Mouse (Mus musculus) intestine, embryonic 14.5 days (tissue): ENCODE measurements around the gene Ces2h. TPM values are rescaled to one million over a fixed set of nuclear protein-coding genes. Genes with fewer than 3 reads are reported as not detected.

Source experiments
- ATAC-seq: fragments of 200-750 bp; cut with Nextera tagmentation; replicated peaks from 2 replicates; pipeline ENCODE4 v1.8.0; 2017; ENCODE audit warnings: low read depth, moderate number of reproducible peaks, moderate TSS enrichment, moderate library complexity; ENCODE audit not compliant: low FRiP score, low TSS enrichment
- DNase-seq: peaks from one replicate; pipeline ENCODE4 v3.0.0-alpha.2; 2018; ENCODE audit warnings: low spot score
- H3K27ac ChIP-seq: fragments of 300-500 bp; sonication (generic); 2 replicates; pipeline ENCODE4 v1.5.1; 2014; ENCODE audit warnings: low read depth, mild to moderate bottlenecking, control low read depth
- H3K27me3 ChIP-seq: fragments of 300-500 bp; sonication (generic); replicated peaks from 2 replicates; pipeline ENCODE4 v1.6.1; 2014; ENCODE audit warnings: low read length, control low read depth; ENCODE audit not compliant: control insufficient read depth, insufficient read depth
- H3K36me3 ChIP-seq: fragments of 300-500 bp; sonication (generic); 2 replicates; pipeline ENCODE4 v1.6.1; 2014; ENCODE audit warnings: low read length, control low read depth; ENCODE audit not compliant: control insufficient read depth, insufficient read depth
- H3K4me1 ChIP-seq: fragments of 300-500 bp; sonication (generic); replicated peaks from 2 replicates; pipeline ENCODE4 v1.6.1; 2014; ENCODE audit warnings: low read length, control low read depth, mixed read lengths; ENCODE audit not compliant: control insufficient read depth, insufficient read depth
- H3K4me2 ChIP-seq: fragments of 300-500 bp; sonication (generic); 2 replicates; pipeline ENCODE4 v1.6.1; 2014; ENCODE audit warnings: low read length
- H3K4me3 ChIP-seq: fragments of 300-500 bp; sonication (generic); 2 replicates; pipeline ENCODE4 v1.5.1; 2014; ENCODE audit warnings: low read depth, low read length, control low read depth, mixed read lengths
- H3K9ac ChIP-seq: fragments of 300-500 bp; sonication (generic); 2 replicates; pipeline ENCODE4 v1.6.1; 2014; ENCODE audit warnings: mild to moderate bottlenecking, low read length
- H3K9me3 ChIP-seq: fragments of 300-500 bp; sonication (generic); 2 replicates; pipeline ENCODE4 v1.6.1; 2016; ENCODE audit warnings: low read length, control low read depth; ENCODE audit not compliant: control insufficient read depth
- WGBS: fragments of 180-500 bp; shearing (Covaris S2); extraction: QIAGEN DNeasy Blood & Tissue Kit; methylation state at CpG from one replicate; pipeline ENCODE4 v1.1.7; 2014; 5-methylcytosine and 5-hydroxymethylcytosine counted together
- polyA plus RNA-seq: library from polyadenylated mRNA; unstranded; fragments of >200 nt; fragmentation: Nextera tagmentation; extraction: Ambion mirVana; gene quantifications from 2 replicates; pipeline ENCODE4 v1.2.1, GENCODE M21; 2014

Ces2h gene
- polyA plus RNA-seq, 1 experiment from 2014 or later, result not detected

DNA sequence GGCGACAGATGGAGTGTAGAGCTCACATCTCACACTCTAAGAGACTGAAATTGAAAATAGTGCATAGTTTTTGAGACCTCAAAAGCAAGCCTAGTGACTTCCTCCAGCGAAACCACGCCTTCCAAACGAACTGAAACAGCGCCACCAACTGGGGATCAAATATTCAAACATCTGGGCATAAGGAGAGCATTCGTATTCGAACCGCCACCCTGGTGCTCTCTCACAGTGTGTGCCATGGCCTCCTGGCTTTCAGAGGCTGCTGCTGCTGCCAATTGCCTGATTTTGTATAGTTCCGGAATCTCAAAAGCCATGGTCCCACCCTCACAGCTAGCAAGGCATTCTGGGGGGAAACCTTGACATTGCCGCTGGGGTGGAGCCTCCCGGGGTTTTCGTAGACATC lies 10.5 kb downstream of the Ces2h start:
- H3K9ac ChIP-seq, result no peak overlapping the region
- peak; percentile 20 for DNase-seq
- no peaks in the 10 kb centered on the region for H3K36me3 ChIP-seq
- H3K27me3 ChIP-seq, result no peaks in the 10 kb centered on the region
- WGBS, result 82% methylated on average over 12 of the region's 12 CpGs
- H3K4me1 ChIP-seq, result no peaks in the 10 kb centered on the region
- H3K4me2 ChIP-seq, result no peak overlapping the region
- no peak overlapping the region for H3K4me3 ChIP-seq
- no peaks in the 10 kb centered on the region for H3K9me3 ChIP-seq
- no peak overlapping the region for H3K27ac ChIP-seq
- ATAC-seq, result no peak

DNA sequence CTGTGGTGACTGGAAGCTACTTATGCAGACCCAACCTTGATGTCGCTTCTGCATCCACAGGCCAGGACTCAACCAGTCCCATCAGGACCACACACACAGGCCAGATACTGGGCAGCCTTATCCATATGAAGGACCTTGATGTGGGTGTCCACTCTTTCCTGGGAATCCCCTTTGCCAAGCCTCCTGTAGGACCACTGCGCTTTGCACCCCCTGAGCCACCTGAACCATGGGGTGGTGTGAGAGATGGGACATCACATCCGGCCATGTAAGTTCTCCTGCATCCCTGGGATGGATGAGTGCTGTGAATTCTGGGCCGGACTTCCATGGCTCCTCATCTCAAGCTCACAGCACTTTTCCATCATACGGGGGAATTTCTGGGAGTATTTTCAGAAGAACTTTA lies 13.7 kb downstream of the Ces2h start:
- no peak for ATAC-seq
- Histone ChIP-seq H3K27ac (no peak overlapping the region), H3K4me2 (no peak overlapping the region), H3K4me3 (no peak overlapping the region), H3K27me3 (no peaks in the 10 kb centered on the region), H3K9me3 (no peaks in the 10 kb centered on the region), H3K9ac (no peak overlapping the region), H3K36me3 (no peaks in the 10 kb centered on the region), H3K4me1 (no peaks in the 10 kb centered on the region)
- 87% methylated on average over 5 of the region's 5 CpGs for WGBS
- no peak for DNase-seq

DNA sequence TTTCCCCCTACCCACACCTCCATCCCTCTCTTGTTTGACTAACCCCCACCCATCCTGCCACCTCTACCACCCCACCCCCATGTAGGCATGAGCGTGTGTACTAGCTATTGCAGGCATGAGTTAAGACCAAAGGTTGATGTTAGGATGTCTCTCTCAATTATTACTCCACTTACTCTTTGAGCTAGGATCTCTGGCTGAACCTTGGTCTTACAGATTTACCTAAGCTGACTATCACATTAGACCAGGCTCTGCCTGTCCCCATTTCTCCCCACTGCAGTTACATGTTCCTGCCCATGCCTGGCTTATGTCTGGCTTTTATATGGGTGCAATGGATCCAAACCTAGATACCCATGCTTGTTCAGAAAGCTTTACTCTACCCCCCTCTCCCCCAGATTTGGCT lies 21.3 kb downstream of the Ces2h start:
- no peak for ATAC-seq
- H3K9me3 ChIP-seq, result no peaks in the 10 kb centered on the region
- no peak for DNase-seq
- H3K9ac ChIP-seq, result no peak overlapping the region
- no peaks in the 10 kb centered on the region for H3K27me3 ChIP-seq
- WGBS, result 74% methylated on average over 1 of the region's 1 CpGs
- no peak overlapping the region for H3K4me2 ChIP-seq
- H3K27ac ChIP-seq, result no peak overlapping the region
- H3K4me1 ChIP-seq, result no peaks in the 10 kb centered on the region
- no peaks in the 10 kb centered on the region for H3K36me3 ChIP-seq
- no peak overlapping the region for H3K4me3 ChIP-seq

DNA sequence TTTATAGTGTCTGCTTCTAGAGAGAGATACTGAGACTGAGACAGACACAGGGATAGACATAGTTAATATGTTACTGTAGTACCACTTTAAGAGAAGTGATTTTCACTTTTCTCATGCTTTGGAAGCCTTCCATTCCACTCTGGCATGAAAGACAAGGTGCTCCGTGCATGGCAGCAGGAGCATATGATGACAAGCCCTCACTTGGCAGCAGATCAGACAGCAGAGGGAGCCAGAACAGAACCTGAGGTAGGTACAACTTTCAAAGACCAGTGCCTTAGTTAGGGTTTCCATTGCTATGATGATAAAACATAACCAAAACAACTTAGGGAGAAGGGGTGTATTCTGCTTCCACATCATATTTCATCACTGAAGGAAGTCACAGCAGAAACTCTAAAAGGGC lies 22.4 kb downstream of the Ces2h start:
- no peaks in the 10 kb centered on the region for H3K27me3 ChIP-seq
- no peaks in the 10 kb centered on the region for H3K9me3 ChIP-seq
- no peak for ATAC-seq
- no peaks in the 10 kb centered on the region for H3K36me3 ChIP-seq
- no peak overlapping the region for H3K9ac ChIP-seq
- 78% methylated on average over 1 of the region's 1 CpGs for WGBS
- no peak for DNase-seq
- no peaks in the 10 kb centered on the region for H3K4me1 ChIP-seq
- H3K27ac ChIP-seq, result no peak overlapping the region
- H3K4me3 ChIP-seq, result no peak overlapping the region
- no peak overlapping the region for H3K4me2 ChIP-seq

DNA sequence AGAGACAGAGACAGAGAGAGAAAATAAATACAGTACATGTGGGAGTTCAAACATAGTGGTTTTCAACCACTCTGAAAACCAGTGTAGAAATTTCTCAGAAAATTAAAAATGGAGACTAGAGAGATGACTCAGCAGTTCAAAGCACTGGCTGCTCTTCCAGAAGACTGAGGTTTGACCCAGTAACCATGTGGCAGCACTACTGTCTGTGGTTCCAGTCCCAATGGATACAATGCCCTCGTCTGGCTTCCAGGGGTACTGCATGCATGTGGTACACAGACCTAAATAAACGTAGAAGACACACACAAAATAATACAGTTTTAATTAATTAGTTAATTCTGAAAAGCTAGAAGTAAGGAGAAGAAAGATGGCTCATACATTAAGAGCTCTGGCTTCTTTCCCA lies 24.4 kb downstream of the Ces2h start:
- ATAC-seq, result no peak
- Histone ChIP-seq H3K4me1 (no peaks in the 10 kb centered on the region), H3K4me3 (no peak overlapping the region), H3K27ac (no peak overlapping the region), H3K9ac (no peak overlapping the region), H3K4me2 (no peak overlapping the region), H3K27me3 (no peaks in the 10 kb centered on the region), H3K36me3 (no peaks in the 10 kb centered on the region), H3K9me3 (no peaks in the 10 kb centered on the region)
- 62% methylated on average over 2 of the region's 2 CpGs for WGBS
- DNase-seq, result no peak

DNA sequence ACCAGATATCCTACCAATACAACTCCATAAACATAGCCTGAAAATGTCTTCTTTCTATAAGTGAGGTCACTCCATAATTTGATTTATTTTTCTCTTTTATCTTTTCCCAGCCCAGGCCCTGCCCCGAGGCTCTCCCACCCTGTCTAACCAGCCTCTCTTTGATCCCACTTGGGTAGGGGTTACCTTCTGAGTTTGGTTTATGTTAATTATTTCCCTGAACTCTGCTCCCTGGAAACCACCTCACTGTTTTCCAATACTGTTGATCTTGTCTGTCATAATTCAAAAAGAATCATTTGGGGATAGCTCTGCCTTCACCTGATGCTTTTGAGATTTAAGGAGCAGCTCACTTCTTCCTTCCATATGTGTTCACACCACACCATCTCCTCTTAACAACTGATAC lies 42.9 kb downstream of the Ces2h start:
- Histone ChIP-seq H3K27ac (no peak overlapping the region), H3K36me3 (no peaks in the 10 kb centered on the region), H3K27me3 (no peaks in the 10 kb centered on the region), H3K9me3 (no peaks in the 10 kb centered on the region), H3K4me2 (no peak overlapping the region), H3K4me1 (no peaks in the 10 kb centered on the region), H3K4me3 (no peak overlapping the region), H3K9ac (no peak overlapping the region)
- DNase-seq (no peak), ATAC-seq (0 out of 2 replicates have a peak, but pooled peaks have one; percentile 43)
- WGBS, result 55% methylated on average over 1 of the region's 1 CpGs

- H3K9ac ChIP-seq, result no peak overlapping the region
- ATAC-seq (0 out of 2 replicates have a peak, but pooled peaks have one; percentile 53), DNase-seq (peak; percentile 66)
- no peaks in the 10 kb centered on the region for H3K36me3 ChIP-seq
- H3K4me2 ChIP-seq, result no peak overlapping the region
- no peak overlapping the region for H3K27ac ChIP-seq
- no peaks in the 10 kb centered on the region for H3K27me3 ChIP-seq
- WGBS, result 70% methylated on average over 3 of the region's 3 CpGs
- no peaks in the 10 kb centered on the region for H3K9me3 ChIP-seq
- H3K4me3 ChIP-seq, result no peak overlapping the region
- no peaks in the 10 kb centered on the region for H3K4me1 ChIP-seq
These were observed 45.3 kb downstream of the Ces2h start for GRCm38 (mm10) chr8:105045824-105046401.

DNA sequence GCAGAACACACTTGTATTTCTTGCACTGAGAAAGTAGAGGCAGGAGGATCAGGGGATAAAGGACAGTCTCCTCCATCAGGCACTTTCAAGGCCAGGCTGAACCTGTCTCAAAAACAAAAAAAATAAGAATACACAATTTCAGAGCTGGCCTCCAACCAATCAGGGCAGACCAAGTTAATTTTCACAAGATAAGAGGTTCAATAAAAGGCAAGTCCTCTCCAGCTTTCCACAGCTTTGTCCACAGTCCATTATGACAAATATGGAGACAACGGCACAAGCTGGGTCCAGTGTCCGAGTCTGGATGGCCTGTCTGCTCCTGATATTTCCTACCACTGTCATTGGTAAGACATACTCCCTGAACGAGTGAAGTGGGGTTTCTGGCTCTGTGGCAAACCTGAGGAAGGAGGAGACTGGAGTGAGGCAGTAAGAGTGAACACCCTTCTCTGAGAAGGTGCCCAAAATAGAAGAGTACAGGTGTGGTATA lies 47.8 kb downstream of the Ces2h start, which contains the start of gene Ces3a:
Gene Ces3a (plus strand): TSS at position 231 of the 484 bp plus-strand sequence.
- no peak for DNase-seq
- H3K36me3 ChIP-seq, result no peaks in the 10 kb centered on the region
- no peaks in the 10 kb centered on the region for H3K27me3 ChIP-seq
- WGBS, result 63% methylated on average over 3 of the region's 3 CpGs
- H3K27ac ChIP-seq, result no peak within 1 kb of the TSS
- H3K4me1 ChIP-seq, result no peaks in the 10 kb centered on the region
- no peak for ATAC-seq
- H3K4me3 ChIP-seq, result no peak within 1 kb of the TSS
- no peak within 1 kb of the TSS for H3K4me2 ChIP-seq
- no peak within 1 kb of the TSS for H3K9ac ChIP-seq
- no peaks in the 10 kb centered on the region for H3K9me3 ChIP-seq

DNA sequence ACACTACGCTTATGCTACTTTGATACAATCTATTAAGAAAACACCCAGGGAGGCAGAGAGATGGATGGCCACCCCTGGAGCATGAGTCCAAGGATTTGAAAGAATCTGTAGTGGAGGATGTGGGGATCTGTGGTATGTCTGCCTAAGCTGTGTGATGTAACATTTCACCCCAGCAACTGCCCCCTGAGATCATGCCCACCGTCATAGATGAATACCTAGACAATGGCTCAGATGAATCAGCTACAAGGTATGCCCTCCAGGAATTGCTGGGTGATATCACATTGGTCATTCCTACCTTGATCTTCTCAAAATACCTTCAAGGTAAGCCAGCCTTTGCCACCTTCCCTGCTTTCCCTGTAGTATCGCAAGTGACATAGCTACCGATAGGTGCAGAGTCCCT lies 55.6 kb downstream of the Ces2h start:
- 92% methylated on average over 4 of the region's 4 CpGs for whole genome bisulfite sequencing
- Histone ChIP-seq H3K4me2 (no peak overlapping the region), H3K4me1 (no peaks in the 10 kb centered on the region), H3K4me3 (no peak overlapping the region), H3K36me3 (no peaks in the 10 kb centered on the region), H3K9me3 (no peaks in the 10 kb centered on the region), H3K9ac (no peak overlapping the region), H3K27me3 (no peaks in the 10 kb centered on the region), H3K27ac (no peak overlapping the region)
- DNase-seq, result no peak
- no peak for ATAC-seq
